Mouse (Mus musculus) CH12.LX (cell line): ENCODE results near the gene Trim33.

Source experiments
- CHD2 ChIP-seq: IDR thresholded peaks from 2 replicates; pipeline ENCODE4 v1.6.1; 2011; ENCODE audit warnings: low read length, improper control_type of control experiment
- CTCF ChIP-seq, 2 experiments: IDR thresholded peaks in 1 of 2; conservative IDR thresholded peaks in 1 of 2; 2 replicates each; pipeline ENCODE4 v1.5.1; 2011 to 2012; ENCODE audit warnings: low read depth in 2 of 2, low read length in 2 of 2, improper control_type of control experiment in 1 of 2, inconsistent platforms in 1 of 2, mild to moderate bottlenecking in 1 of 2, moderate library complexity in 1 of 2
- E2F4 ChIP-seq: IDR thresholded peaks from 2 replicates; pipeline ENCODE4 v1.6.1; 2011; ENCODE audit warnings: low read depth, low read length, improper control_type of control experiment; ENCODE audit not compliant: insufficient replicate concordance
- EP300 ChIP-seq: IDR thresholded peaks from 2 replicates; pipeline ENCODE4 v1.6.1; 2011; ENCODE audit warnings: low read length, improper control_type of control experiment
- HCFC1 ChIP-seq: IDR thresholded peaks from 2 replicates; pipeline ENCODE4 v1.6.1; 2012; ENCODE audit warnings: low read depth, mild to moderate bottlenecking, inconsistent platforms, low read length, improper control_type of control experiment
- MYC ChIP-seq: IDR thresholded peaks from 2 replicates; pipeline ENCODE4 v1.6.1; 2011; ENCODE audit warnings: low read depth, mild to moderate bottlenecking, improper control_type of control experiment, low read length
- PAX5 ChIP-seq: IDR thresholded peaks from 2 replicates; pipeline ENCODE4 v1.6.1; 2012; ENCODE audit warnings: low read length, inconsistent platforms, mixed read lengths
- POLR2A ChIP-seq: IDR thresholded peaks from 2 replicates; pipeline ENCODE4 v1.6.1; 2011; ENCODE audit warnings: low read depth, mild to moderate bottlenecking, improper control_type of control experiment, low read length
- POLR2AphosphoS2 ChIP-seq: IDR thresholded peaks from 2 replicates; pipeline ENCODE4 v1.6.1; 2011; ENCODE audit warnings: low read depth, low read length, improper control_type of control experiment
- RCOR1 ChIP-seq: conservative IDR thresholded peaks from 2 replicates; pipeline ENCODE4 v1.6.1; 2012; ENCODE audit warnings: low read depth, mild to moderate bottlenecking, inconsistent platforms, low read length, improper control_type of control experiment
- TBP ChIP-seq: conservative IDR thresholded peaks from 2 replicates; pipeline ENCODE4 v1.6.1; 2011; ENCODE audit warnings: low read depth, low read length, improper control_type of control experiment
- TCF12 ChIP-seq: IDR thresholded peaks from 2 replicates; pipeline ENCODE4 v1.6.1; 2014; ENCODE audit warnings: low read depth, mild to moderate bottlenecking, inconsistent platforms, low read length, improper control_type of control experiment
- ZNF384 ChIP-seq: IDR thresholded peaks from 2 replicates; pipeline ENCODE4 v1.6.1; 2012; ENCODE audit warnings: low read depth, low read length, improper control_type of control experiment, inconsistent platforms

DNA sequence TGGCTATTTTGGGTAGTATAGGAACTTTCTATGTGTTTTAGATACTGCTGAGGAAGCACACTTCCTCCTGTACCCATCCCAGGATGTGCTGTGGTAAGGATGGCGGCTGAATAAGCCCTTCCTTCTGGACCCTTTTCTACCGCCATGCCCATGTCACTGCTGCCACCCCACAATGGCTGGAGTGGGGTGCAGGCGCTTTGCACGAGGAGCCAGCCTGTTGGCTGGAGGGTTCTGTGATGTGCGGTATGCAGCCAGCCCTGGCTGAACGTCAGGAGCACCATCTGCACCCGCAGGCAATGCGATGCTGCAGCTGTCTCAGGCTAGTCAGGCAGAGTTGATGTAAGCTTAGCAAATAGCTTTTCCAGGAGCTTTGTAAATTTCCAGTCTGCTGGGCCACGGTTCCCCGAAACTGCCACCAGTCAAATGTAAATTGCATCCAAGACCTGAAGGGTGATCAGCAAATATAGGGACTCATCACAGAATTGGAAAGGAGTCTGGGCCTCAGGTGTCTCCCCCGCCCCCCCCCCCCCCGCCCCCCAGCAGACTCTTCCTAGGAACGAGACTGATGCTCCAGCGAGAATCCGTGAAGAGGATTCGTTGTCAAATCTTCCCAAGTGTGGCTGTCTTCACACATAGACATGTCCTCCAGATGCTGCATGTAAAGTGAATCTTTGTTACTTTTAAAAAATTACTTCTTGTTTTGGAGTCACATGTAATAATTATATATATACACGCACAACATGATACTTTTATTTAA is 122.4 kb downstream of the Trim33 start:
- TF ChIP-seq PAX5 (no peak), POLR2A (no peak), TBP (no peak), EP300 (no peak), CTCF (conservative IDR thresholded peaks at IDR 0.05 in 1 of 2, IDR thresholded peaks at IDR 0.05 in 1 of 2; ENCODE audit: low read depth in 2 of 2, low read length in 2 of 2) (no peak), ZNF384 (no peak), TCF12 (no peak), CHD2 (no peak), E2F4 (no peak), HCFC1 (no peak), RCOR1 (no peak), POLR2AphosphoS2 (no peak), MYC (no peak)
